Mouse (Mus musculus): ENCODE results near the gene Tdrd6.

DNA sequence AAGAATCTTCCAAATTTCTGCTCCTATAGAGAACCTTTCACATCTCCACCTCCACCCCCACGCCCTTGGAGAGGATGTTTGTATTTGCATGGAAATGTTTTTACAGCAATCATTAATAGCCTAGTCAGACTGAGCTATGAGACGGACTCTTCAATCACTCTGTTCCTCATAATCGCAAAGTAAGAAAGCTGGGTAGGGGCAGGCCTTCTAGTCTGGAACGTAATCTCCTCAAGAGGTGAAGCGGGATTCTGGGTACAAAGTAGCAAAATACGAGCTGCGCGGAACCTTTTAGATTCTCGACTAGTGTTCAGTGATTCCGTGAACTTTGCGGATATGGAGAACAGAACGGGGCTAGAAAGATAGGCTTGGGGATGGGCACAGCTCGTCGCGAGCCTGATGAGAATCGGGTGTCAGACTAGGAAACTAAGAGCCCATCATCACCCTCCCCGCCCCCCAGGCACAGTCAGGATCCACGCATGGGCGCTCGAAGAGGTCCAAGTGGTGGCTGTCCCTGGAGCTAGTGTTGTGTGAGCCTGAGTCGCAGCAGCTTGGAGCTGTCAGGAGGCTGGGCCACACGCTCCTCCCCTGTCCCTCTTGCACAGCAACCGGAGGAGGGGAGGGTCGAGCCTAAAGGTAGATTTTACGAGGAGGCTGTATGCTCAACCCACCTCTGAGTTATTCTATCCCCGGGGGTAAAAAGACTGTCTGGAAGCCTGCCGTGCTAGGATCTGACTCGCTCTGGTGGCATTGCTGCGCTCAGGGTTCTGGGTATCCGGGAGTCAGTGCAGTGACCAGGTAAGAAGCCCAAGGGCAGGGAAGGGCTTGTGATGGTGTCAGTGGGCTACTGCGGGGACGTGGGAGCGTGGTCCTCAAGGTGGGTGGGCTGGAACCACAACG lies 61.9 kb downstream of the Tdrd6 start, which contains the start of gene Pla2g7:
- TF ChIP-seq CTCF (conservative IDR thresholded peaks at IDR 0.05; ENCODE audit: low read length) (no peak), NANOG (IDR thresholded peaks at IDR 0.05; ENCODE audit: borderline replicate concordance, low read length) (no peak)
